Mouse (Mus musculus) hindbrain, embryonic 11.5 days (tissue): Measurements from ENCODE around the gene Cd47. TPM values are rescaled to one million over a fixed set of nuclear protein-coding genes. Genes with fewer than 3 reads are reported as not detected.

Experiments
- ATAC-seq: fragments of 200-750 bp; cut with Nextera tagmentation; 2 replicates; pipeline ENCODE4 v1.8.0; 2017; ENCODE audit warnings: mild to moderate bottlenecking, moderate TSS enrichment, moderate library complexity; ENCODE audit not compliant: low FRiP score
- DNase-seq: peaks from one replicate; pipeline ENCODE4 v3.0.0-alpha.2; 2015; ENCODE audit warnings: low spot score
- H3K27ac ChIP-seq: fragments of 300-500 bp; sonication (generic); 2 replicates; pipeline ENCODE4 v1.5.1; 2014; ENCODE audit warnings: mild to moderate bottlenecking, low read depth, low read length
- H3K27me3 ChIP-seq: fragments of 300-500 bp; sonication (generic); 2 replicates; pipeline ENCODE4 v1.6.1; 2014; ENCODE audit warnings: mild to moderate bottlenecking, low read length, moderate library complexity, mixed read lengths; ENCODE audit not compliant: control insufficient read depth, insufficient read depth
- H3K36me3 ChIP-seq: fragments of 300-500 bp; sonication (generic); 2 replicates; pipeline ENCODE4 v1.6.1; 2014; ENCODE audit warnings: mild to moderate bottlenecking, low read length, moderate library complexity, mixed read lengths; ENCODE audit not compliant: control insufficient read depth, insufficient read depth
- H3K4me1 ChIP-seq: fragments of 300-500 bp; sonication (generic); replicated peaks from 2 replicates; pipeline ENCODE4 v1.6.1; 2014; ENCODE audit warnings: low read length, mixed read lengths; ENCODE audit not compliant: control insufficient read depth, insufficient read depth
- H3K4me2 ChIP-seq: fragments of 300-500 bp; sonication (generic); replicated peaks from 2 replicates; pipeline ENCODE4 v1.6.1; 2014; ENCODE audit warnings: mild to moderate bottlenecking, low read depth, low read length
- H3K4me3 ChIP-seq: fragments of 300-500 bp; sonication (generic); 2 replicates; pipeline ENCODE4 v1.5.1; 2014; ENCODE audit warnings: low read depth, low read length
- H3K9ac ChIP-seq: fragments of 300-500 bp; sonication (generic); 2 replicates; pipeline ENCODE4 v1.6.1; 2014; ENCODE audit warnings: low read depth, low read length
- H3K9me3 ChIP-seq: fragments of 300-500 bp; sonication (generic); 2 replicates; pipeline ENCODE4 v1.6.1; 2016; ENCODE audit warnings: low read length; ENCODE audit not compliant: control insufficient read depth
- WGBS: fragments of 180-500 bp; shearing (Covaris S2); extraction: QIAGEN DNeasy Blood & Tissue Kit; methylation state at CpG from one replicate; pipeline ENCODE4 v1.1.7; 2014; 5-methylcytosine and 5-hydroxymethylcytosine counted together
- polyA plus RNA-seq: library from polyadenylated mRNA; unstranded; fragments of >200 nt; fragmentation: Nextera tagmentation; extraction: Ambion mirVana; gene quantifications from 2 replicates; pipeline ENCODE4 v1.2.1, GENCODE M21; 2014

The Cd47 gene
- polyA plus RNA-seq, 1 experiment from 2014 or later, result 83.4 TPM

DNA sequence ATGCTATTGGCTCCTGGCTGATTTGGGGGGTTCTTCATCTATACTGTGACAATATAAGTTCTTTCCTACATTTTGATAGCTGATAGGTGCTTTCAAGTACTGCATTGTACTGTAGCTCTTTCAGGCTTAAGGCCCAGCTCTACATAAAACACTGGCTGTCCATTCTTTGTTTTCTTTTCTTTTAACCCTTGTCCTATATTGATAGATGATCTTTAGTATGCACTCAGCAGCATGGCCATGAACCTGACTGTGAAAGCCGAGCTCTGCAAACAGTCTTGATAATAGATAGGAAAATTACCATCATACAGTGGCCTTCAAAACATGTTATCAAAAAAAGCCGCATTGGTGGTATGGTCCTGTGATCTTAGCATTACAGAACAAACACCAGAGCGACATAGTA, 87.0 kb downstream of the Cd47 start:
- no peaks in the 10 kb centered on the region for H3K4me1 ChIP-seq
- no peaks in the 10 kb centered on the region for H3K36me3 ChIP-seq
- no peak overlapping the region for H3K4me2 ChIP-seq
- no peak overlapping the region for H3K4me3 ChIP-seq
- H3K27me3 ChIP-seq, result no peaks in the 10 kb centered on the region
- H3K9ac ChIP-seq, result no peak overlapping the region
- 76% methylated on average over 3 of the region's 3 CpGs for WGBS
- no peak for ATAC-seq
- H3K27ac ChIP-seq, result no peak overlapping the region
- DNase-seq, result no peak
- H3K9me3 ChIP-seq, result no peaks in the 10 kb centered on the region

DNA sequence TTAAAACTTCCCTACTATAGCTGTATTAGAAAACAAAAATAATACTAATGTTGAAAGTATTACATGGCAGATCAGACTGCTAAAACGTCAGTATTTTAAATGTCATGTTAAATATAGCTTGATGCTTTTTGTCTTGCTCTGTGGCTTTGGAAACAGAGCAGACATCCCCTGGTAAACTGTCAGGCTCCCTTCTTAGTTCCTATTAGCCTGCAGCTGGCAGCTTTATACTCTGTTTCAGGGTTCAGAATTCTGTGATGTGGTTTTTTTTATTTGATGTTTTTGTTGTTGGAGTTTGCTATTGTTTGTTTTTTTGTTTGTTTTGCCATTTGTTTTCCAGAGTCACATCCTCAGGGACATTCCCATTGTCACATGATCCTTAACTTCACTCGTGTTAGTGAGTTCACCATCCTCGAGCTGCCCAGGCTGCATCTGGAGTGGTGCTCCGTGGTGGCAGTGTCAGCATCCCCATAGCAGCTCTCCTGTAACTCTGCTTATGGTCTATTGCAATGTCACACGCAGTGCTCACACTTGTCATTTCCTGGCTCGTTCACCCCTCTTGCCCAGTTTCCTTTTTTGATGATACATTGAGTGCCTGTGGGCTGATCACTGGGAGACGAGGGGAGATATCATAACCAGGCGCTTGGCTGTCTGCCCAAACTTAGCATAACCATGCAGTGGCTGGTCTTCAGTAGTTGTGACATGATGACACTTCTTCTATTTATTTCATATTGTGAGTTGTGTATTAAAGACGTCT, 87.7 kb downstream of the Cd47 start:
- no peak overlapping the region for H3K4me2 ChIP-seq
- no peak overlapping the region for H3K4me3 ChIP-seq
- H3K9ac ChIP-seq, result no peak overlapping the region
- no peaks in the 10 kb centered on the region for H3K36me3 ChIP-seq
- H3K27me3 ChIP-seq, result no peaks in the 10 kb centered on the region
- no peaks in the 10 kb centered on the region for H3K9me3 ChIP-seq
- ATAC-seq, result no peak
- H3K4me1 ChIP-seq, result no peaks in the 10 kb centered on the region
- DNase-seq, result no peak
- no peak overlapping the region for H3K27ac ChIP-seq
- WGBS, result 83% methylated on average over 9 of the region's 9 CpGs

DNA sequence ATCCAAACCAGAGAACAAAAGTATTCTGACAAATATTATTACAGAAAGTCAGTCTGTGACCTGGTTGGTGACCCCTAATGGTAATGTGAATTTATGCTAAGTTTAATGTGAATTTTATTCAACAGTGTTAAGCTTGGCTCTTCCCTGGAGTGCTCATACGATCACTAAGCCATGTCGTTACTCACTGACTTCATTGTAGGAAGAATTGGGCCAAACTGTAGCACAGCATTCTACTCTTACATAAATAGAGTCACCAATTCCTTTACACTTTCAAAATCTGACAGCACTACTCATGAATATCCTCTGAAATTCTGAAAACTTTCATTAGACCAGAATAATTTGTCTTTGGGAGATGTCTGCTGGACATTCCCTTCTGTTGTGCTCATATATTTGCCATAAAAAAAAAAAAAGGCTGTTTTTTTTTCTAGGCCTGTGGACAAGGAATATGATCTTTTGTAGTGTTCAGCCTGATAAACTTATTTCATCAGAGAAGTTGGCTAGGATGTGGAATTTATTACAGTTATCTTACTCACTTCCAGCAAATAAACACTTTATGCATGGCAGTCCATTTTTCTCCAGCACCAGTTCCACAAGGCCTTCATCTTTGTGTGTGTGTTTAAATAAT, 88.8 kb downstream of the Cd47 start:
- H3K9ac ChIP-seq, result no peak overlapping the region
- no peak for ATAC-seq
- H3K27ac ChIP-seq, result no peak overlapping the region
- no peak for DNase-seq
- no peaks in the 10 kb centered on the region for H3K36me3 ChIP-seq
- no peaks in the 10 kb centered on the region for H3K9me3 ChIP-seq
- H3K4me2 ChIP-seq, result no peak overlapping the region
- 74% methylated on average over 2 of the region's 2 CpGs for WGBS
- no peaks in the 10 kb centered on the region for H3K4me1 ChIP-seq
- H3K4me3 ChIP-seq, result no peak overlapping the region
- H3K27me3 ChIP-seq, result no peaks in the 10 kb centered on the region

- H3K36me3 ChIP-seq, result no peaks in the 10 kb centered on the region
- H3K4me2 ChIP-seq, result no peak overlapping the region
- no peak overlapping the region for H3K27ac ChIP-seq
- no peak overlapping the region for H3K9ac ChIP-seq
- no peak for DNase-seq
- H3K4me3 ChIP-seq, result no peak overlapping the region
- 96% methylated on average over 3 of the region's 3 CpGs for WGBS
- ATAC-seq, result no peak
- no peaks in the 10 kb centered on the region for H3K27me3 ChIP-seq
- H3K9me3 ChIP-seq, result no peaks in the 10 kb centered on the region
- H3K4me1 ChIP-seq, result no peaks in the 10 kb centered on the region
These were observed 91.9 kb downstream of the Cd47 start for GRCm38 (mm10) chr16:49892252-49892651.

DNA sequence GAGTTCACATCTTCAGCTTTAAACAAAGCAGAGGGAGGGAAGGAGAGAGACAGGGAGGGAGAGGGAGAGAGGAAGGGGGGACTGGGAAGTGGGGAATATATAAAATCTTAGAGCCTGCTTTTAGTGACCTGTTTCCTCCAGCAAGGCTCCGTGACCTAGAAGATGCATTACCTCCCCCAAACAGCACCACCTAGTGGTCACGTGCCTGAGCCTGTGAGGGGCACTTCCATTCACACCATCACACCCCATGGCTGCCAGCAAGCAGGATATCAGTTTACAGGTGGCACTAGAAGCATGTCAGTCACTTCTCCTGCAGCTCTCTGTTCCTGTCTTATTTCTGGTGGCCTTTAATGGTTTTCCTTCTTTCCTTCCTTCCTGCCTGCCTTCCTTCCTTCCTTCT, 92.6 kb downstream of the Cd47 start:
- no peak overlapping the region for H3K9ac ChIP-seq
- no peaks in the 10 kb centered on the region for H3K9me3 ChIP-seq
- no peak overlapping the region for H3K4me2 ChIP-seq
- H3K27me3 ChIP-seq, result no peaks in the 10 kb centered on the region
- 73% methylated on average over 2 of the region's 2 CpGs for WGBS
- no peaks in the 10 kb centered on the region for H3K4me1 ChIP-seq
- no peak overlapping the region for H3K4me3 ChIP-seq
- H3K27ac ChIP-seq, result no peak overlapping the region
- no peak for DNase-seq
- H3K36me3 ChIP-seq, result no peaks in the 10 kb centered on the region
- no peak for ATAC-seq

- Histone ChIP-seq H3K4me1 (no peaks in the 10 kb centered on the region), H3K9me3 (no peaks in the 10 kb centered on the region), H3K4me2 (no peak overlapping the region), H3K36me3 (no peaks in the 10 kb centered on the region), H3K27me3 (no peaks in the 10 kb centered on the region), H3K27ac (no peak overlapping the region), H3K4me3 (no peak overlapping the region), H3K9ac (no peak overlapping the region)
- 65% methylated on average over 4 of the region's 4 CpGs for WGBS
- no peak for DNase-seq
- ATAC-seq, result no peak
These were observed 94.3 kb downstream of the Cd47 start for GRCm38 (mm10) chr16:49894624-49895023.

DNA sequence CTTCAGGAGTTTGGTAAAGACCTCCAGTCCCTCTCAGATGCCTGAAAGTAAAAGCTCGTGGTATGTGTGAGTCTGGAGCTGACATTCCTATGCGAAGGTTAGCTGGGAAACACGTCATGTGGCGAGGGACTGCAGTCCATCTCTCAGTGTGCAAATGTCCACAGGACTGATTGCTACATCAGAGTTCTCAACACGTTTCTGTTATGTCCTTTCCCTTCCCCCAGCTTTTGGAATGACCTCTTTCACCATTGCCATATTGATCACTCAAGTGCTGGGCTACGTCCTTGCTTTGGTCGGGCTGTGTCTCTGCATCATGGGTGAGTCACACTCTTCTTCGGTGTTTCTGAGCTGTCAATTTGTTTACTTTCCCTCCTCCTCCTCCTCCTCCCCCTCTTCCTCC, 95.8 kb downstream of the Cd47 start:
- H3K4me3 ChIP-seq, result no peak overlapping the region
- H3K9ac ChIP-seq, result no peak overlapping the region
- no peaks in the 10 kb centered on the region for H3K27me3 ChIP-seq
- no peak for DNase-seq
- 82% methylated on average over 8 of the region's 8 CpGs for WGBS
- no peak overlapping the region for H3K4me2 ChIP-seq
- H3K9me3 ChIP-seq, result no peaks in the 10 kb centered on the region
- no peaks in the 10 kb centered on the region for H3K4me1 ChIP-seq
- no peak for ATAC-seq
- H3K27ac ChIP-seq, result no peak overlapping the region
- H3K36me3 ChIP-seq, result no peaks in the 10 kb centered on the region

DNA sequence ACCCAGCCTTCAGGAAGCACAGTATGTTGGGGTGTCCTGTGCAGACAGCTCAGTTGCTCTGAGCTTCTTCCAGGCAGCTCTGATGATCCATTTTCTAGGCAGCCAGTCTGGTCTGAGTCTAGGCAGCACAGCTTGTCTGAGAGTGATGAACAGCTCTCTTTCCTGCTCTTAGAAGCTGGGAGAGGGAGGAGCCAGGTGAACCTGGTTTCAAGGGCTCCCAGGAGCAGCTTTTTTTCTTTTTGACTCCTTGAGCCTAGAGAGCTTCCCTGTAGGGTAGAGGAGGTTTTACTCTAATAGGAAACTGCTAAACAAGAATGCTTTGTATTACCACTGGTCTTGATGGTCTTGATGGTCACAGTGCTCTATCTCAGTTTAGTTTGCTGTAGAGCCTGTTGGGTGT, 101.1 kb downstream of the Cd47 start:
- H3K27me3 ChIP-seq, result no peaks in the 10 kb centered on the region
- H3K27ac ChIP-seq, result no peak overlapping the region
- H3K4me3 ChIP-seq, result no peak overlapping the region
- no peaks in the 10 kb centered on the region for H3K4me1 ChIP-seq
- H3K4me2 ChIP-seq, result no peak overlapping the region
- no peak for DNase-seq
- no peak for ATAC-seq
- no peaks in the 10 kb centered on the region for H3K36me3 ChIP-seq
- H3K9me3 ChIP-seq, result no peaks in the 10 kb centered on the region
- no peak overlapping the region for H3K9ac ChIP-seq

- Histone ChIP-seq H3K27ac (no peak overlapping the region), H3K4me2 (no peak overlapping the region), H3K9ac (no peak overlapping the region), H3K4me3 (no peak overlapping the region), H3K9me3 (no peaks in the 10 kb centered on the region), H3K36me3 (no peaks in the 10 kb centered on the region), H3K27me3 (no peaks in the 10 kb centered on the region), H3K4me1 (no peaks in the 10 kb centered on the region)
- DNase-seq, result no peak
- ATAC-seq, result no peak
- 97% methylated on average over 5 of the region's 5 CpGs for WGBS
These were observed 101.8 kb downstream of the Cd47 start for GRCm38 (mm10) chr16:49902083-49902482.
